Mouse (Mus musculus) liver, adult 2 months (tissue): ENCODE data around the gene Gpd1l.

Experiments used
- CTCF ChIP-seq: fragments of 200-500 bp; IDR thresholded peaks from 2 replicates; pipeline ENCODE4 v1.5.1; 2011; ENCODE audit warnings: low read depth, low read length, control low read depth
- POLR2A ChIP-seq: fragments of 200-500 bp; IDR thresholded peaks from 2 replicates; pipeline ENCODE4 v1.6.1; 2011; ENCODE audit warnings: low read length, control low read depth; ENCODE audit not compliant: insufficient read depth; ENCODE audit errors: extremely low read depth

DNA sequence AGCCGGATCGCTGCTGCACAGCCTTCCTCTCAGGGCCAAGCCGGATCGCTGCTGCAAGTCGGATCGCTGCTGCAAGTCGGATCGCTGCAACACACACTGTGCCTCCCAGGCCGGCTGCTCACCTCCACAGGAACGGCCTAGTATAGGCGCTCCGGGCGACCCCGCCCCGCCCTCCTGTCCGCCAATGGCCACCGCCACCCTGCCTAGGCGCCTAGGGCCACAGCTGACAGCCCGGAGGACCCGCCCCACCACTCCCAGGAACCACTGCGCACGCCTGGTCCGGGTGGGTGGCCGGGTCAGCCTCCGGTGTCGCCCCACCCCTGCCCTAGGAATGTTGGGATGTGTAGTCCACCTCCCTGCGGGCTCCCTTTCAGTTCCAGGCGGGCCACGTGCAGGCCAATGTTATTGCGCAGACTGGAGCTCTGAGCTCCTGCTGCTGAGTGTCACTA, at the start of gene Gpd1l:
- TF ChIP-seq CTCF (no peak), POLR2A (peak; percentile 98)
